8 mouse cellular contexts compared by ENCODE assay signal in genomic region chr13:3636797-3637196, GRCm38 (mm10). TPM values are rescaled to one million over a fixed set of nuclear protein-coding genes. Genes with fewer than 3 reads are reported as not detected.
DNase-seq lines count a peak whose midpoint lies in the region; ATAC-seq lines count a peak whose summit lies in the region.

No protein-coding gene starts in this region.

- ATAC-seq in forebrain, embryonic 12.5 days (ENCODE audit: low FRiP score): no peak

- H3K4me1 ChIP-seq in forebrain, embryonic 12.5 days: no peaks in the 10 kb centered on the region

- H3K27ac ChIP-seq in forebrain, embryonic 12.5 days: no peak overlapping the region

- H3K4me3 ChIP-seq in forebrain, embryonic 12.5 days (replicated peaks): no peak overlapping the region

- H3K4me2 ChIP-seq in forebrain, embryonic 12.5 days: no peak overlapping the region

- H3K9ac ChIP-seq in forebrain, embryonic 12.5 days: no peak overlapping the region

- no peaks in the 10 kb centered on the region for H3K36me3 ChIP-seq in forebrain, embryonic 12.5 days (replicated peaks)

- H3K9me3 ChIP-seq in forebrain, embryonic 12.5 days: no peaks in the 10 kb centered on the region

- DNase-seq in urinary bladder, postnatal 14 days (ENCODE audit: low spot score): peak; percentile 54
- DNase-seq in urinary bladder, postnatal 4 days (ENCODE audit: low spot score in 2 of 2): no peak
- peak; percentile 87 for DNase-seq in induced T-regulatory cell, adult 2 months (ENCODE audit: low read depth)
- DNase-seq in lung, postnatal 10 days: peak; percentile 36
- DNase-seq in thymus, postnatal 10 days (ENCODE audit: low spot score in 2 of 2): peak; percentile 25 to 34
- no peak for DNase-seq in embryo, embryonic 11 days
- DNase-seq in cerebellum, postnatal 36 days: no peak

- 0 out of 2 replicates have a peak, but pooled peaks cover 3% of the 10 kb centered on the region for H3K27me3 ChIP-seq in forebrain, embryonic 12.5 days

- WGBS in forebrain, embryonic 12.5 days: 69% methylated on average over 11 of the region's 11 CpGs

RNA-seq across cellular contexts. Expression of gene Asb13, which starts 3.0 kb away (rescaled TPM):
- polyA plus RNA-seq in forebrain, embryonic 12.5 days (2016; fragmentation: Nextera tagmentation; extraction: Ambion mirVana): 14.4 and 16.1 TPM in 2 replicates

RNA-seq across cellular contexts. Expression of gene Fam208b, which starts 25.9 kb away (rescaled TPM):
- polyA plus RNA-seq in forebrain, embryonic 12.5 days (2016; fragmentation: Nextera tagmentation; extraction: Ambion mirVana): 26.1 and 29.8 TPM in 2 replicates

Comparison
In these comparisons a context has a peak if more than half of its experiments do, and no peak if none do; other contexts are left out.
1. DNase-seq: peak in urinary bladder, postnatal 14 days (single experiment), induced T-regulatory cell, adult 2 months (single experiment), lung, postnatal 10 days (single experiment) and thymus, postnatal 10 days (2 of 2); none in urinary bladder, postnatal 4 days (0 of 2), embryo, embryonic 11 days (single experiment) and cerebellum, postnatal 36 days (0 of 2).